Mouse (Mus musculus) c-Kit-negative CD71-positive TER-119-positive erythroid progenitor cells, embryonic 14.5 days (primary cell): ENCODE results near the gene Srd5a2.
"Not testable (repeated sequence)": the region's sequence is repeated elsewhere in the genome, so short reads cannot be mapped to it uniquely, and the experiment has no call there.

Experiments used
- DNase-seq: peaks from one replicate; pipeline ENCODE4 v3.0.0-alpha.2; 2013; ENCODE audit warnings: low read depth, low spot score

Srd5a2 gene

DNA sequence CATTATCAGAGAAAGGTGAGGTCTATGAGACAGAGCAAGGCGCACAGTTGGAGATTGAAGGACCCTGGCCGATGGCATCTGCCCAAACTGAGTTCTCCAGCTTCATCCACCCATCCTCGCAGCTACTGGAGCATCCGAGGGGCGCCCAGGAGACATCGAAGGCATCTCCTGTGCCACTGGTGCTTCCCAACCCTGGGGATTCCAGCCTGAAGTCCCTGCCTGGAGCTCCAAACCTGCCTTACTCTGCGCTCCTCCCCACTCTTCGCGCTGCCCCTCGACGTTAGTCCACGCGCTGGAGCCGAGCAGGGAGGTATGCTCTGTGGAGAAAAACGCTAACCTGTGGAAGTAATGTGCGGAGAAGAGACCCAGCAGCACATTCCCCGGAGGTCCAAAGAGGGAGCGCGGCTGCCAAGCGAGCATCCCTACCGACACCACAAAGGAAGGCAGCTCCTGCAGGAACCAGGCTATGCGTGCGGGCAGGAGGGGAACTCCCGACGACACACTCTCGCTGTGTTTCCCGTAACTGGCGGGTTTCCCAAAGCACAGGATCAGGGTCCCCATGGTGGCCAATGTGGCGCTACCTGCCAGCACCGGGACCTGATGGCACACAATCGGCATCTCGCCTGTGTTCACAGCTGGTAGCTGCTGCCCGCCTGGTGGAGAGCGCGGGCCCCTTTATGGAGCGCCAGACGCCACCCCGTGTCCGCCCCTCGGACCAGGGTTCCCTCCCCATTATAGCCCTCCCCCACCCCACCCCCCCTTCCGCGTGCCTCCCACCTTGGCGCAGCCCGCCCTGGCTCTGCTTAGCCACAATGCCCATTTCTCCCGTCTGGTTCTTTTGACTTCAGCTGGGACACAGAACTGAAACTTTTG, at the start of gene Srd5a2:
Srd5a2 (minus strand) TSS at position 707 of the 873 bp plus-strand sequence.
- DNase-seq = no peak

DNA sequence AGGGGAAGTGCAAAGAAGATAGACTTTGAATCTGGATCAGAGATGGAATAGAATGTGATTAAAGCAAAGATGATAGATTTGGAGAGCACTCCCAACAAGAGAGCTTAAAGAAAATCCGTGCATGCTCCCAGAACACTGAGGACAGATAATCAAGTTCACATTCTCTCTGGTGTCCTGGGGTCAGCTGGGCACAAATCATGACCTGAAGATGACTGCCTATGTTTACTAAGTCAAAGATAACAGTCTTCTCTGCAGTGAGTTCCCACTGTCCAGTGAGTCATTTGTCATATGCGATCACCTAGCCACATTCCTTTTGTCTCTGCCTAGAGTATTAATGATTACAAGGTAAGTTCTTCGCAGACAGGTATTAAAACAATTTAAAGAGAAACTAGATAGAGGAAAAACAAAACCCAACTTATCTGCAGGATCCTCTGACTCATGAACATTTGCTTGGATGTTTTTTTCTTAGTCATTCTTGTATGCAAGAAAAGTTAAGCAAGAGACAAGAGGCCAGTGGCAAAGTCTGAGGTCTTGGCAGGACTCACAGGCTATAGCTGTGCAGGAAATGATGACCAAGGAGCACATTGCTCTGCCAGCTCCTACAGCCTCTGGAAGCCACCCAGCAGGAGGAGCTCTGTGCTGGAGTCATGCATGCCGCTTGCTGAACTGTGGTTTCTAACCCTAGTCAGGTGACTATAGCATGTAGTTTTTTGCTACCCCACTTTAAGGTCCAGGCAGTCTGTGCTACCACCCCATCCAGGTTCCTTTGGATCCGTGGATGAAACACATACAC, 41.4 kb upstream of the Srd5a2 start:
- no peak for DNase-seq

GRCm38 (mm10) chr17:74088016-74088415, 40.3 kb upstream of the Srd5a2 start:
- DNase-seq = no peak

DNA sequence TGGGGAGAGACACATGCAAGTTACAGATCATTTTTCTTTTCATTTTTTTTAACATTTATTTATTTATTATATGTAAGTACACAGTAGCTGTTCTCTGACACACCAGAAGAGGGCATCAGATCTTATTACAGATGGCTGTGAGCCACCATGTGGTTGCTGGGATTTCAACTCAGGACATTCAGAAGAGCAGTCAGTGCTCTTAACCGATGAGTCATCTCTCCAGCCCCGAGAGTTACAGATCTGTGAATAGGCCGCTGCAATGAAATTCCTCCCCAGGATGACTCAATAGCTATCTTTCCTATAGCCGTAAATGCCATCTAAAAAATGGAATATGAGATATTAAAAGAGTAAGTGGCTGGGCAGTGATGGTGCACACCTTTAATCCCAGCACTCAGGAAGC, 35.7 kb upstream of the Srd5a2 start:
- DNase-seq = no peak

GRCm38 (mm10) chr17:74080076-74080615, 32.4 kb upstream of the Srd5a2 start:
- no peak for DNase-seq

DNA sequence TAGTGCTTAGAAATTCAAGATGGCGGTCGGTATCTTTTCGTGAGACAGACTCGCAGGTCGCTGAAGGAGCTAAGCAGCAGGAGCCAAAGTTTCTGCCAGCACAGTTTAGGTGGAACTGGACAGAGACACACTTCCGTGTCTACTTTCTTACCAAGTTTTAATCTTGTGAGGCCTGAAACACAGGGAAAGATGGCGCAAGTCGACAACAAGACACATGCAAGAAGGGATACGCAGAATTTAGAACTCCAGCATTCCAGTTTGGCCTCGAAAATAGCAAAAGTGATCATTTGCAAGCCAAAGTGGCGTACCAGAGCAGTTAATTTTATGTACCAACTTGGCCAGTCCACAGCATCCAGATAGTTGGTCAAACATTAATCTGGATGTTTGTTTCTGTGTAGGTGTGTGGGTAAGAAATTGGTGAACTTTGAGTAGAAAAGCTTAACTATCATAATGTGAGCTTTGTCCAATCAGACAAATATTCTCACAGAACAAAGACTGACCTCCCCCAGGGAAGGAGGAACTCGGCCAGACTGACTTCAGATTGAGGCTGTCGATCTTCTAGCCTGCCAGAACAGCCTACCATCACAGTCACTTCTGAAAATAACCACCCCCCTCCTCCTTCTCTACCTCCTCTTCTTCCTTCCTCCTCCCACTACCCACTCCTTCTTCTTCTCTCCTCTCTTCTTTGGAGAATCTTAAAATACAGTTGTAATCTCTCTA, 31.2 kb upstream of the Srd5a2 start:
- DNase-seq = no peak

DNA sequence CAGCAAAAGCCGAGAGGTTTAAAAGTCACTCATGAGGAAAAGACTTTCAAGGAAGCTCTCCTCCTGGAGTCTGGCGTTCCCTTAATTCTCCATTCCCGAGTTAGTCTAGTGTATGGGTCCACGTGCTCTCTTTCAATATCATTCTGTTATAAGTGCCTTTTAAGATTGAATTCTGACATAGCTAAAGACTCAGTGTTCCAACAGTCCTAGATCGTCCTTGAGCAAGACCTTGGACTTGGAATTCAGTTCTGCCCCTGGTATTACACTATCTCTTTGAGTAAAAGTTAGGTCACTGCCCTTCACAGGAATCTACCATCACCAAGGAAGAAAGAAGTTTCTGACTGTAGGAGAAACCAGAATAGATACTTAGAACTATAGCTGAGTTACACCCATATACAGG, 25.4 kb upstream of the Srd5a2 start:
- DNase-seq = not testable (repeated sequence)

- DNase-seq = not testable (repeated sequence)
Observed at GRCm38 (mm10) chr17:74062763-74063162, 15.0 kb upstream of the Srd5a2 start.

DNA sequence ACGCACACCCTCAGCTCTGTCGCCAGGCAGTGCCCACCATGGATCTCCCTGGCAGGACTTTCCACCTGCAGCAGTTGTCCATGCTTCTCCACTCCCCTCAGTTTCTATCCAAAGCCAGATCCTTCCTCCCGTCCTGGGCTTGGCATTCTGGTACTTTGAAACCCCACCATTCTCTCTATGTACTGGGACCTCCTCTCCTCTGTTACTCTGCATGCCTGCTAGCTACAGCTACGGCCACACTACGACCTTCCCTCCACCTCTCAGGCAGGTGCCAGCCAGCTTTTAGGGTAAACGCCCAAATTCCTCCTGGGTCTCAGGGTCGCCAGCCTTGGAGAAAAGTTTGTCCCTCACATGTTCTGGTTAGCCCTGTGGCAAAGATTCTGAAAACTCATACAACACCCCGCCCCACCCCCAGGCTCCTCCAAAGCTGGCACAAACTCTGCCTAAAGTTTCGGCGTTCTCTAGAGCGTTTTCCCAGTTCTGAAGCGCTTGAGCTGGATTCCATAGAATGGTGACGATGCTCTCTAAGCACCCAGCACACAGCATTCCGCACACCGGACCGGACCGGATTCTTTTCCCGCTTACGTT, 607 bp upstream of the Srd5a2 start:
- no peak for DNase-seq

- no peak for DNase-seq
Observed at GRCm38 (mm10) chr17:74043754-74044153, 4.0 kb downstream of the Srd5a2 start.

- DNase-seq = peak; percentile 60
Observed at GRCm38 (mm10) chr17:74020526-74021203, 27.1 kb downstream of the Srd5a2 start.

DNA sequence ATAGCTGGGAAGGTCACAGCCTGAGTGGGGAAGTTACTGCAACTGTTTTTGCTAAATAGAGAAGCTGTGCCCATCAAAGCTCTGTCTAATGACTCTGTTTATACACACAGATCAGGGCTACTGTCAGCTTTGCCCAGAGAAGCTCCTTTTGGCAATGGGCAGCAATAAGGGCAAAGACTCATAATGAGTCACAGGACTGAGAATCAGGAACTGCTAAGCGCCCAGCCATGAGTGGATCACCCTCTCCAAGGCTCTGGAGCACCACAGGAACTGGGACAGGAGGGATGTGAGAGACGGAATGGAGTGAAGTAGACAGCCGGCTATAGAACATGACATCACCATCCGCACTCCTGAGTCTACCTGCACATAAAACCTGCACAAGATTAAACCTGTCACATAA, 29.4 kb downstream of the Srd5a2 start:
- no peak for DNase-seq

DNA sequence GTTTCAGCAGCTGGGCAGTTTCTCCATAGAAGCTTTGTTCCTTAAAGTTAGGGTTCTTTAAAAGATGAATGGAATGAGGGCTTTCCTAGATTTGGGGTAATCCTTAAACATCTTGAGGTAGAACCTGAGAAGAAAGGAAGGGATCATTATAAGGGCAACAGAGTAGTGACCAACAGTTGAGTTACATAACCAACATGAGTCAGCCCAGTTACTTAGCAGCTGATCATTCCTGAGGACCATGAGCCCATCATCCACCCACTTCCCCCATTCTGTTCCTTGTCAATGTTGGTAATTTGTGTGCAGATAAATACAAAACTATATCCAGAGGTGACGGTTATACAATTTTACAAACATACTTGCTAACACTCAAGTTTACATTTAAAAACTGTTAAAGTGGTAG, 30.1 kb downstream of the Srd5a2 start:
- no peak for DNase-seq

DNA sequence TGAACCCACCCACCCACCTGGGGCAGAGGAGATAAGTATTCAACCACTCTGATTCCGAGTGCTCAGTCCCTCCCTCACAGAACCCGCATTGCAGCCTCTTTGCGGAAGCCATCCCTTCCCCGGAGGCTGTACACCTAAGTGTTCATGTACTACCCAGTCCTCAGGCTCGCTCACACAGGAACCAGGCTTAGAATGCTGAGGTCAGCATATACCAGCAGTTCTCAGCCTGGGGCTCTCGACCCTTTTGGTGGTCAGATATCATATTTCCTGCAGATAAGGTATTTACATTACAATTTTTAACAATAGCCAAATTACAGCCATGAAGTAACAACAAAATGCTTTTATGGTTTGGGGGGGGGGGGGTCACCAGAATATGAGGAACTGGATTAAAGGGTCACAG, 32.6 kb downstream of the Srd5a2 start:
- DNase-seq = no peak

DNA sequence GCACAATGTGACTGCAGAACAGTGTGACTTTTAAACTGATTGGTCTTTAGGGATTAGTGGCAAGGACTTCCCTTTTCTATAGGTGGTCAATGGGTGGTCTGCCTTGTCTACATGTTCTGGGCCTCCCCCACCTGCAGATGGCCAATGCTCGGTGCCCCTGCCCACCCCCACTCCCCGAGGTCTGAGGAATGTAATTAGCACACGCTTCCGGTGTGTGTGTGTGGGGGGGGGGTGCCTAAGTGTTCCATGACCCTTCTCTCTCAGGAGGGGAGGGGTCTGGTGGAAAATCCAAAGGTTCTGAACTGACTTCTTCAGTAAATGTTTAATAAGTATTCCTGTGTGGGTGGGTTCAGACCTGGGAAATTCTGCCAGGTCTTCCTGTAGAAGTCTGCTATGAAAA, 39.0 kb downstream of the Srd5a2 start:
- DNase-seq = no peak

GRCm38 (mm10) chr17:74007001-74007400, 40.7 kb downstream of the Srd5a2 start:
- DNase-seq = no peak

GRCm38 (mm10) chr17:74002396-74002795, 45.3 kb downstream of the Srd5a2 start:
- no peak for DNase-seq

DNA sequence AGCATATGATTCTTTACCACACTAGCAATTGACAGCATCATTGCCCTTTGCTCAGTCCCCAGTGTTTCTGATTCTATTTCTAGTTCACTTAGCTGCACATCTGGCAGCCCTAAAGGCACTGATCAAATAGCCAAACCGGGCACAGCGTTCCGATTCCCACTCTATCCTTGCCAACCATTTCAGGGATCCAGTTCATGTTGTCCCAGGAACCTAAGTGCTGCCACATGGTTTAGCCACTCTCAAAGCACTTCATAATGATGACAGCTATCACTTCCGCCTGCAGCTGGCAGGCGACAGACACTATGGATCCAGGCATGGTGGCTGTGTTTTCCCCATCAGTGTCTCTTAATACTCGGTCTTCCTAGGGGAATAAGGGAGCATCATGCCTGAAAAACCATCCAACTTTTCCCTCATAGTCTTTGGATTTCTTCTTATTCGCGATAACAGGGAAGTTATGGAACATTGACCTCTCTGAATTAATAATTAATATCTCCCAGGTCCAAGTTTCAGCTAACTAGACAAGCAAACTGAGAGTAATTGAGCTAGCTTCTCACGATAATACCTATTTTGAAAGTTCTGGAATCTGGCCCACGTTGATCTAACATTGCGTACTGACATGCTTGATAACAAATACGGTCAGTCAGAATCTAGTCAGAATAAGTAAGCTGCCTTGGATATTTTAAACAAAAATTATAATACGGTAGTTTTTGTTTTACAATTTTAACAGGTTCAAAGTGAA, 51.6 kb downstream of the Srd5a2 start:
- no peak for DNase-seq

DNA sequence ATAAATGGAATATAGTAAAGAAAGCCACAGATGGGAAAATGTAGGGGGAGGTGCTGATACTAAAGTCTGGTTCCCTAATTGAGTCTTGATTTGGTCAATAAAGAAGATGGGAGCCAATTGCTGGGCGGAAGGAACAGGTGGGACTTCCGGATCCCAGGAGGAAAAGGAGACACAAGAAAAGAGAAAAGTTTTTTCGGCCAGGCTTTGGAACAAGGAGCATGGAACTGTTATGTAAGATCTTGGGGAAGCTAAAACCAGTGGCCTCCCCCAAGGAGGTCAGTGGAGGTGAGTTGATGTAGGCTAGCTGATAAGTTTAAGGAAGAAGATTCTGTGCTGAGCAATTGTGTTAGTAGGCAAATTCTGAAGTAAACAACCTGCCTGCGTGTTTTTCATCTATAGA, 56.5 kb downstream of the Srd5a2 start:
- DNase-seq = no peak

DNA sequence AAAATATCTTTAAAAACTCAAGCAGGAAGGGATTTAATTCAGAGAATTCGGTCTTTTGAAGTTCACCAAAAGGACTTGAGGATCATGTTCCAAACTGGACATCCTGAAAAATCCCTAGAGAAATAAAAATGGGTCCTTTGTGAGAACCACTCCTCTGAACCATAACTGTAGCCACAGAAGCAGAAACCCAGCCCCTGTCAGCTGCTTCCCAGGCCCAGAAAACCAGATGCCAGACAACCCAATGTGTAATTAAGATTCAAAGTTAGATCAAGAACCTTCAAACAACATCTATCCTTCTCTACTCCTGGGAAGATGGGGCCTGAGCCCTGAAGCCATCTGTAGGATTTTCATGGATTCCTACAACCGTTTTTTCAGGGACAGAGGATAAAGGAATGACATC, 61.1 kb downstream of the Srd5a2 start:
- DNase-seq = no peak
